Mouse (Mus musculus) limb, embryonic 14.5 days (tissue): ENCODE results near the gene Tmem131. TPM values are rescaled to one million over a fixed set of nuclear protein-coding genes. Genes with fewer than 3 reads are reported as not detected.

Source experiments
- ATAC-seq: fragments of 200-750 bp; cut with Nextera tagmentation; 2 replicates; pipeline ENCODE4 v1.8.0; 2017; ENCODE audit warnings: low read depth, moderate number of reproducible peaks, moderate TSS enrichment; ENCODE audit not compliant: low FRiP score
- DNase-seq: peaks from one replicate; pipeline ENCODE4 v3.0.0-alpha.2; 2015; ENCODE audit warnings: low spot score
- H3K27ac ChIP-seq: fragments of 300-500 bp; sonication (generic); replicated peaks from 2 replicates; pipeline ENCODE4 v1.5.1; 2014; ENCODE audit warnings: low read depth, mild to moderate bottlenecking, low read length, moderate library complexity, mixed read lengths
- H3K27me3 ChIP-seq: fragments of 300-500 bp; sonication (generic); 2 replicates; pipeline ENCODE4 v1.6.1; 2014; ENCODE audit warnings: low read length, mixed read lengths; ENCODE audit not compliant: control insufficient read depth, insufficient read depth
- H3K36me3 ChIP-seq: fragments of 300-500 bp; sonication (generic); 2 replicates; pipeline ENCODE4 v1.6.1; 2014; ENCODE audit warnings: mild to moderate bottlenecking, low read length, moderate library complexity, mixed read lengths; ENCODE audit not compliant: control insufficient read depth, insufficient read depth
- H3K4me1 ChIP-seq: fragments of 300-500 bp; sonication (generic); 2 replicates; pipeline ENCODE4 v1.6.1; 2014; ENCODE audit warnings: antibody characterized with exemption, low read length, mixed read lengths; ENCODE audit not compliant: control insufficient read depth, insufficient read depth
- H3K4me2 ChIP-seq: fragments of 300-500 bp; sonication (generic); replicated peaks from 2 replicates; pipeline ENCODE4 v1.6.1; 2014; ENCODE audit warnings: low read depth, mild to moderate bottlenecking, low read length, moderate library complexity; ENCODE audit not compliant: severe bottlenecking
- H3K4me3 ChIP-seq: fragments of 300-500 bp; sonication (generic); replicated peaks from 2 replicates; pipeline ENCODE4 v1.5.1; 2014; ENCODE audit warnings: low read length
- H3K9ac ChIP-seq: fragments of 300-500 bp; sonication (generic); 2 replicates; pipeline ENCODE4 v1.6.1; 2014; ENCODE audit warnings: mild to moderate bottlenecking, low read depth, low read length, moderate library complexity; ENCODE audit not compliant: severe bottlenecking
- H3K9me3 ChIP-seq: fragments of 300-500 bp; sonication (generic); 2 replicates; pipeline ENCODE4 v1.6.1; 2016; ENCODE audit warnings: low read length; ENCODE audit not compliant: control insufficient read depth
- POLR2A ChIP-seq: fragments of 200-500 bp; IDR thresholded peaks from 2 replicates; pipeline ENCODE4 v1.8.0; 2012; ENCODE audit warnings: inconsistent platforms, mild to moderate bottlenecking, moderate library complexity, borderline replicate concordance; ENCODE audit not compliant: insufficient read depth, insufficient read length; ENCODE audit errors: extremely low read depth
- WGBS: fragments of 180-500 bp; shearing (Covaris S2); extraction: QIAGEN DNeasy Blood & Tissue Kit; methylation state at CpG from one replicate; pipeline ENCODE4 v1.1.7; 2014; 5-methylcytosine and 5-hydroxymethylcytosine counted together
- polyA plus RNA-seq, 2 experiments: library from polyadenylated mRNA; depleted of rRNA in 1 of 2; stranded (reverse) in 1 of 2; unstranded in 1 of 2; fragments of >200 nt; fragmentation: Nextera tagmentation in 1 of 2; extraction: Ambion mirVana in 1 of 2; gene quantifications; 2 replicates each; pipeline versions ENCODE4 v1.2.1 to v1.2.3; 2012 to 2014

The Tmem131 gene
- polyA plus RNA-seq, 2 experiments = 22.5 to 42.3 TPM

- Histone ChIP-seq H3K4me2 (no peak overlapping the region), H3K27me3 (no peaks in the 10 kb centered on the region), H3K4me1 (no peaks in the 10 kb centered on the region), H3K9me3 (no peaks in the 10 kb centered on the region), H3K36me3 (peaks cover 77% of the 10 kb centered on the region), H3K27ac (no peak overlapping the region), H3K9ac (no peak overlapping the region), H3K4me3 (no peak overlapping the region)
- no peak for TF ChIP-seq POLR2A
- no peak for ATAC-seq
- no peak for DNase-seq
- 95% methylated on average over 6 of the region's 6 CpGs for WGBS
These were observed 128.3 kb downstream of the Tmem131 start for GRCm38 (mm10) chr1:36815166-36815565.

- ATAC-seq (no peak), DNase-seq (no peak)
- H3K27ac ChIP-seq = no peak overlapping the region
- H3K4me3 ChIP-seq = no peak overlapping the region
- peaks cover 80% of the 10 kb centered on the region for H3K36me3 ChIP-seq
- H3K9ac ChIP-seq = no peak overlapping the region
- no peaks in the 10 kb centered on the region for H3K27me3 ChIP-seq
- H3K4me2 ChIP-seq = no peak overlapping the region
- WGBS = 78% methylated on average over 5 of the region's 5 CpGs
- no peak for TF ChIP-seq POLR2A
- no peaks in the 10 kb centered on the region for H3K9me3 ChIP-seq
- no peaks in the 10 kb centered on the region for H3K4me1 ChIP-seq
These were observed 129.1 kb downstream of the Tmem131 start for GRCm38 (mm10) chr1:36814271-36814903.

- H3K4me3 ChIP-seq = no peak overlapping the region
- no peak overlapping the region for H3K4me2 ChIP-seq
- TF ChIP-seq POLR2A = no peak
- no peaks in the 10 kb centered on the region for H3K4me1 ChIP-seq
- H3K9ac ChIP-seq = no peak overlapping the region
- H3K36me3 ChIP-seq = peaks cover 80% of the 10 kb centered on the region
- 82% methylated on average over 7 of the region's 7 CpGs for WGBS
- no peak overlapping the region for H3K27ac ChIP-seq
- DNase-seq (no peak), ATAC-seq (no peak)
- no peaks in the 10 kb centered on the region for H3K9me3 ChIP-seq
- H3K27me3 ChIP-seq = no peaks in the 10 kb centered on the region
These were observed 130.1 kb downstream of the Tmem131 start for GRCm38 (mm10) chr1:36813415-36813814.

- no peaks in the 10 kb centered on the region for H3K9me3 ChIP-seq
- no peak overlapping the region for H3K9ac ChIP-seq
- TF ChIP-seq POLR2A = no peak
- H3K4me1 ChIP-seq = no peaks in the 10 kb centered on the region
- H3K27me3 ChIP-seq = no peaks in the 10 kb centered on the region
- DNase-seq (no peak), ATAC-seq (no peak)
- WGBS = 95% methylated on average over 7 of the region's 7 CpGs
- H3K4me2 ChIP-seq = no peak overlapping the region
- H3K27ac ChIP-seq = no peak overlapping the region
- H3K36me3 ChIP-seq = peaks cover 80% of the 10 kb centered on the region
- no peak overlapping the region for H3K4me3 ChIP-seq
These were observed 131.7 kb downstream of the Tmem131 start for GRCm38 (mm10) chr1:36811806-36812205.

- Histone ChIP-seq H3K4me1 (no peaks in the 10 kb centered on the region), H3K4me3 (no peak overlapping the region), H3K9me3 (no peaks in the 10 kb centered on the region), H3K27ac (no peak overlapping the region), H3K4me2 (no peak overlapping the region), H3K9ac (no peak overlapping the region), H3K36me3 (peaks cover 93% of the 10 kb centered on the region), H3K27me3 (no peaks in the 10 kb centered on the region)
- no peak for TF ChIP-seq POLR2A
- no peak for DNase-seq
- 93% methylated on average over 14 of the region's 14 CpGs for WGBS
- no peak for ATAC-seq
These were observed 135.5 kb downstream of the Tmem131 start for GRCm38 (mm10) chr1:36807782-36808565.
